Mouse (Mus musculus): Measurements from ENCODE around the gene Myh11.

The Myh11 gene

GRCm38 (mm10) chr16:14265203-14265920 is 25.8 kb downstream of the Myh11 start:
- no peak for DNase-seq (ENCODE audit: low spot score)

DNA sequence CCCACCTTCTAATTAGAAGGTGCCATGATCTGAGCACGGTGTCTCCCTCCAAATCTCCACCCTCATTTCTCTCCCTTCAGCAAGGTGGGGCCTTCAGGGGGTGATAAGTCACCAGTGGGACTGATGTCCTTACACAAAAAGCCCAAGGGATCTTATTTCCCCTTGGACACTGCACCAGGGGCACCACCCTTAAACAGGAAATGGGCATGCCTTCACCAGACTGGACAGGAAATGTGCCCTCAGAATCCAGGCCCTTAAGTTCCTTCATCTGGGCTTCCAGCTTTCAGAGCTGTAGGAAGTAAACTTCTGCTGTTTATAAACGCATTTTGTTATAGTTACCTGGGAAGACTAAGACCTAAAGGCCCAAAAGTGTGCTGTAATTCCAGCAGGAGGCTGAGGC is 26.7 kb downstream of the Myh11 start:
- DNase-seq (ENCODE audit: low spot score), result no peak

DNA sequence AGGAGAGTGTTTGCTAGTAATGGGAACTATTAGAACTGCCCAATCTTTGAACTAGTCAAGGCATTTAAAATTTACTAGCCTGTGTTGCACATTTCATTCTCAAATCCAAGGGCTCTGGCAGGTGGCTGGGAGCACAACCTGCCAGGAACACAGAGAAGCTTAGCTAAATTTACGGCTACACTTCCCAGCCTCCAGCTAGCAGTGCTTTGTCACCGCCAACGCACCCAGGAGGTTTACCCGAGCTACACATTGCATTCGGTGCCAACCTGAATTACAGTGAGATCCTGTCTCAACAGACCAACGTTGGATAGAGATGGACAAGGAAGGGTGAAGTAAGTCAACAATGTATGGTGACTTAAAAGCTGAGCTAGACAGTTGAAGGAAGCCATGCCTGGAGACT is 27.9 kb downstream of the Myh11 start:
- no peak for DNase-seq (ENCODE audit: low spot score)

GRCm38 (mm10) chr16:14262410-14262809 is 28.8 kb downstream of the Myh11 start:
- no peak for DNase-seq (ENCODE audit: low spot score)

- no peak for DNase-seq (ENCODE audit: low spot score)
Measured at GRCm38 (mm10) chr16:14258856-14259255, 32.3 kb downstream of the Myh11 start.

- DNase-seq (ENCODE audit: low spot score), result no peak
Measured at GRCm38 (mm10) chr16:14253586-14253985, 37.6 kb downstream of the Myh11 start.

GRCm38 (mm10) chr16:14252877-14253276 is 38.3 kb downstream of the Myh11 start:
- no peak for DNase-seq (ENCODE audit: low spot score)

DNA sequence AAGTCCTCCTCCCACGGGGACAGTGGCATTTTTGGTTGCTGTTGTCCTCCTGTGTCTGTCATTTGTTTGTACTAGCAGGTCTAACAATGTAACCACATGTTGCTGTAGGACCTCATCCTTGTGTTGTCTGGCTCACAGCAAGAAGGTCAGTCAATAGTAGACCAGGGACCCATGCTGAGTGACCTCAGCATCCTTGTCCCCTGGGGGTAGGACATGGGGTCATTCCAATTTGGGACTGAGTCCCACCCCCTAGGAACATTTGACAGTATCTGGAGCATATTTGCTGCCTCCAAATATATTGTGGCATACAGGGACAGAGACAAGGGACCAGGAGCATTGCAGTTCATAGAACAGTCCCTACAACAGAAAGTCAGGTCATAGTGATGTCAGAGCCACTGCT is 41.3 kb downstream of the Myh11 start:
- no peak for DNase-seq (ENCODE audit: low spot score)

DNA sequence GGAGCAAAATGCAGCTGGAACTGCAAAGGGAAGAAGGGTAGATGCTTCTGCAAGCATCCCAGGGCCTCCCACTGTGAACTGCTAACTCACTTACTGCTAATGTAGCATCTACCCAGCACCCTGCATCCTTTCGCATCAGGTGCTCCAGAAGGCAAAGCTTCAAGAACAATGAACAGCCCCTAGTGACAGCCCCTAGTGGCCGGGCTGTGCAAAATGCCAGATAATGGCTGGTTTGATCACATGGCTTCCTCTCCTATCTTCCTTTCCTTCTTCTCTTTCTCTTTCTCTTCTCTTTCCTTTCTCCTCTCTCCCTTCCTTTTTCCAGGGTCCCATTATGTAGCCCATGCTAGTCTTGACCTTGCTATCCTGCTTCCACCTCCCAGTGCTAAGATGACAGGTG is 48.6 kb downstream of the Myh11 start:
- no peak for DNase-seq (ENCODE audit: low spot score)

DNA sequence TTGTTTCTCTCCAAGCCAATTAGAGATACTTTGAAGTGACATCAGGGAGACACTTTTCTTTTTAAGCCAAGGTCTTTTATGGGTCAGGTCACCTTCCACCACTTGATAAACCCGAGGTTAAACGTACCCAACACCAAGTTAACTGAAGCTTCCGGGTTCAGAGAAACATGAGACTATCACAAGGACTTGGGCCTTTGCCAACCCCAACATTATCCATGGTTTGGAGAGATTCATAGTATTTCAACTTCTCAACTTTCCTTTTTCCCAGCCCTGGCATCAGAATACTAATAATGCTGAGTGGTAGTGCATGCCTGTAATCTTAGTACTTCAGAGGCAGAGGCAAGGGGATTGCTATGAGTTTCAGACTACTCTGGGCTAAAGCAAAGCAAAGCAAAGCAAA is 49.1 kb downstream of the Myh11 start:
- DNase-seq (ENCODE audit: low spot score), result no peak

DNA sequence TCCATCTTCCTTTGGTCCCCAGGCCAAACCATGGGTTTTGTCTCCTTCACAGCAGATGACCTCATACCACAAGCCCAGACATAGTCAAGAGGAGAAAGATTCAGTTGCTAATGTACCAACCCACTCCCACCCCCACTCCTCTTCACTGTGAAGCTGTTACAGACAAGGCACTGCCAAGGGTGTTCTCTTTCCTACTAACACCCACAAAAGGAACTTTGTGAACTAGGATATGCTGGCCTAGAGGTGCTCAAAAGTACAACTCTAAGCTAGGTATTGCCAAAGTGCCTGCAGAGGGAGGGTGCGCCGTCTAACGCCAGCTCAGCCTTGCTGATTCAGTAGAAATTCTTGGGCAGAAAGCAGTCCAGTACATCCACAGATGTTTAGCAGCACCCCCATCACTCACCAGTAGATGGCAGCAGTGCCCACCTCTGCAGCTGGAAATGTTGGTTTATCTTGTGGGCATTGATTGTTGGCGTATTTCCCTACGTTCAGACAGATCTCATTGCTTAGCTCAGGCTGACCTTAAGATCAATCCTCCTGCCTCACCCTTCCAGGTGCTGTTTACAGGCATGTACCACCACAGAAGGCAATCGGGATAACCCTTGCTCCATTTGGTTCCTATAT is 54.0 kb downstream of the Myh11 start:
- peak; percentile 53 for DNase-seq (ENCODE audit: low spot score)

DNA sequence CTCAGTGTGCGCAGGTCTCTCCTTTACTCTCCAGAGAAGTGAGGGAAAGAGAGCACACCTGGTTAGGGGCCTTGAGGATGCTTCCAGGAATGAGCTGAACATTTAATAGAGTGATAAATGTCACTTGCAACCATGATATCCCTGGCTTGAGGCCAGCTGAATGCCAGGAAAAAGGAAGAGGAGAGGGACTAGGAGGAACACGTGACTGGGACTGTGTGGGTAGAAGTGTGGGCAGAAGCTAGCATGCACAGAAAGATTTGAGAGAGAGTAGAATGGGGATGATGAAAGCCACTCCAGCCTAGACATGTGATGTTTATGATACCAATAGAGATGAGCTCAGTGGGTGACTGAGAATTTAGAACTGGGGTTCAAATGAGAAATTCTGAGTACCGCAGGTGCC is 76.0 kb downstream of the Myh11 start:
- DNase-seq (ENCODE audit: low spot score), result no peak

GRCm38 (mm10) chr16:14198798-14199197 is 92.4 kb downstream of the Myh11 start:
- no peak for DNase-seq (ENCODE audit: low spot score)

DNA sequence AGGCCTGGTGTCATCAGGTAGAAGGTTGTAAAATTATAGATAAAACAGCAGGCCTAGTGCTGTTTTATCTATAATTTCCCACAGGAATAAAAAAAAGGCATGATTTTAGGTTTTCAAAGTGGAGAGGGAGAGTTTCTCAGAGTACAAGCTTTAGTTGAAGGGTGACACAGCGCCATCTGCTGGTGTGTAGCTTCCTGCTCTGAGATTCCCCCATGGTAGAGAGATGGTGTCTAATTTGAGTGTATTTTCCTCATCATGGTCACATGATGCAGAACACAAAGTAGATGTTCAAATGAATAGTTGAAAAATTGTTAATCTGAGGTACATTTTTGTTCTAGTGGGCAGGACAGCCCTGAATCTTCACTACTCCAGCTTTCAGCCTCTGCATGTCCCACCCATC is 95.7 kb downstream of the Myh11 start:
- DNase-seq (ENCODE audit: low spot score), result peak; percentile 21

DNA sequence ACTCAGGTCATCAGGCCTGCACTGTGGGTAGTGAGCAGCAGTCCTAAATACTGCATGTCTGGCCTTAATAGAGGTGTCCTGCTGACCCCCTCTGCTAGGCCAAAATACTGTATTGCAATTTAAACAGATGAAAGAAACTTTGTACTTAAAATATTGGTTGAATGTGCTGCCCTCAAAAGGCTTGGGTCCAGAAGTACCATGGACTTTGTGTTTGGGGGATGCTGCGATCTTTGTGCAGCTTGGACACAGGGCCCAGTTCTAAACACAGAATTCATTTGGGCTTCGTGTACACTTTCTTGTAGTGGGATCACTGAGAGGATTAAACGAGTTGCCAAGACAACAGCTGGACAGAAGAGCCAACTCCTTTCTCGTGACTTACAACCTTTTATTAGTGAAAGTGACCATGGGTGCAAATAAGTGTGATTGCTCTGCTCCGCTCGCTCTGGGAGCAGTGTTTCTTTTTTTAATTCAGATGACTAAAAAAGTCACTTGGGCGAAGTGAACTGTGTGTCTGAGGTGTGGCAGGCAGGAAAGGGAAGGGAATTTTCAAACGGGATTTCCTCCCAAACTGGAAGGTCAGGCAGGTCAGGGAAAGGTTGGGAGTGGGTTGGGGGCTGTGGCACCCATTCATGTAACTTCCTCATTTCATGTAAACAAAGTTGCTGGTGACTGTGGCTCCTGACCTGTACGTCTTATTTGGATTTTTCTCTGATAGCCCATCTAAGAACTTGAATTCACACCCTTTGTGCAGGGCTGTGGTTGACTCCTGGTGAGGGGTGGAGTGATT is 96.8 kb downstream of the Myh11 start:
- DNase-seq (ENCODE audit: low spot score), result no peak

- no peak for DNase-seq (ENCODE audit: low spot score)
Measured at GRCm38 (mm10) chr16:14185516-14185915, 105.7 kb downstream of the Myh11 start.

DNA sequence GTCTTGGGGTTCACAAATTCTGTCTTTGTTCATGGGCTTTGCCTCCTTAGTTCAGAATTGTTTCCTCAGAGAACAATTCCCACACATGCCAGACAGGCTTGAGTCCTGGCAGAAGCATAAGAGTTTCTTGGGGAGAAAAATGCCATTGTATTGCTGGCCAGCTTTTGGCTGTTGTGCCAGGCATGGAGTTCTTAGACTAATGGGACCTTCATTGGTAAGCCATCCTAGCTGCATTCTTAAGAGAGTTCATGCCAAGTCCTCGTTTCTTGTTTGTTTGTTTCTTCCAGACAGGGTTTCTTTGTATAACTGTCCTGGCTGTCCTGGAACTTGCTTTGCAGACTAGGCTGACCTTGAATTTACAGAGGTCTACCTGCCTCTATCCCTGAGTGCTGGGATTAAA is 107.3 kb downstream of the Myh11 start:
- no peak for DNase-seq (ENCODE audit: low spot score)

- no peak for DNase-seq (ENCODE audit: low spot score)
Measured at GRCm38 (mm10) chr16:14182360-14182759, 108.8 kb downstream of the Myh11 start.

DNA sequence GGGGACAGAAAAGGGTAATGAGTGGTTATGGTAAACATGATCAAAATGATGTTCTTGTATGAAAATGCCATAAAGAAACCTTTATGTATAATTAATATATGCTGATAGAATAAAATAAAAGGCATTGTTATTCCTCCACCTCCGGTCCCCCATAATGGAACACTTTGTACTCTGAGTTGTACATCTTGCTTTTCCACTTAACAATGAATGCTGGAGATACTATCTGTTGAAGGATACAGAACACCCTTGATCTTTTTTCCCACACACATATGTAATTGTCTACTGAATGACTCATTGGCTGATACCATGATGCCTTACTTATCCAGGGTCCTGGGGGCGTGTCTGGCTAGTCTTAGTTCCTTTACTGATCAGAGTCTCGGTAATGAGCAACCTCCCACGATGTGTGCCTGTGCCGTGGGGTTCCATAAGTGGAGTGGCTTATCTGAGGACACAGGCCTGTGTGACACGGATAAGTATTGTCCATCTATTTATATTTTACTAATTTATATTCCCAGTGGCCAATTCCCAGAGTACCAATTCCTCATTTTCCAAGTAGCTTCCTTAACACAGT is 110.9 kb downstream of the Myh11 start:
- no peak for DNase-seq (ENCODE audit: low spot score)

- DNase-seq (ENCODE audit: low spot score), result no peak
Measured at GRCm38 (mm10) chr16:14178041-14178440, 113.1 kb downstream of the Myh11 start.

- DNase-seq (ENCODE audit: low spot score), result no peak
Measured at GRCm38 (mm10) chr16:14169706-14170105, 121.5 kb downstream of the Myh11 start.

- no peak for DNase-seq (ENCODE audit: low spot score)
Measured at GRCm38 (mm10) chr16:14166490-14166889, 124.7 kb downstream of the Myh11 start.

- DNase-seq (ENCODE audit: low spot score), result no peak
Measured at GRCm38 (mm10) chr16:14163731-14164130, 127.4 kb downstream of the Myh11 start.
